Mouse (Mus musculus) kidney, adult 2 months (tissue): ENCODE results near the gene Iqsec2. TPM values are rescaled to one million over a fixed set of nuclear protein-coding genes. Genes with fewer than 3 reads are reported as not detected.

Experiments used
- DNase-seq: peaks from one replicate; pipeline ENCODE4 v3.0.0; 2021
- H3K27ac ChIP-seq: fragments of 200-500 bp; 2 replicates; pipeline ENCODE4 v1.5.1; 2012; ENCODE audit warnings: low read depth, low read length, control low read depth, inconsistent platforms; ENCODE audit not compliant: insufficient read depth
- H3K27me3 ChIP-seq: fragments of 200-500 bp; replicated peaks from 2 replicates; pipeline ENCODE4 v1.6.1; 2012; ENCODE audit warnings: mild to moderate bottlenecking, moderate library complexity, low read length, inconsistent platforms; ENCODE audit not compliant: control insufficient read depth, insufficient read depth
- H3K36me3 ChIP-seq: fragments of 200-500 bp; 2 replicates; pipeline ENCODE4 v1.6.1; 2012; ENCODE audit warnings: mild to moderate bottlenecking, moderate library complexity, low read length, inconsistent platforms; ENCODE audit not compliant: control insufficient read depth, insufficient read depth
- H3K4me1 ChIP-seq: fragments of 200-500 bp; 2 replicates; pipeline ENCODE4 v1.6.1; 2011; ENCODE audit warnings: low read length; ENCODE audit not compliant: control insufficient read depth, insufficient read depth
- H3K4me3 ChIP-seq: fragments of 200-500 bp; 2 replicates; pipeline ENCODE4 v1.5.1; 2011; ENCODE audit warnings: mild to moderate bottlenecking, low read depth, low read length, control low read depth; ENCODE audit not compliant: insufficient read depth
- CTCF ChIP-seq: fragments of 200-500 bp; conservative IDR thresholded peaks from 2 replicates; pipeline ENCODE4 v1.5.1; 2011; ENCODE audit warnings: low read depth, mild to moderate bottlenecking, control low read depth, low read length, moderate library complexity, mixed read lengths; ENCODE audit not compliant: insufficient read depth, insufficient read length
- POLR2A ChIP-seq: fragments of 200-500 bp; IDR thresholded peaks from one replicate; pipeline ENCODE4 v1.6.1; 2011; ENCODE audit warnings: low read depth, low read length, control low read depth
- WGBS: fragments of 180-500 bp; shearing (Covaris S2); methylation state at CpG from one replicate; pipeline ENCODE4 v1.1.7; 2018; 5-methylcytosine and 5-hydroxymethylcytosine counted together
- polyA plus RNA-seq: library from polyadenylated mRNA; depleted of rRNA; stranded (reverse); fragments of >200 nt; gene quantifications from 2 replicates; pipeline ENCODE4 v1.2.3, GENCODE M21; 2012

The Iqsec2 gene
- polyA plus RNA-seq, 1 experiment, result 89.8 TPM

- WGBS, result 21% methylated on average over 6 of the region's 7 CpGs
- Histone ChIP-seq H3K4me3 (peak overlapping the region; percentile 91), H3K27me3 (no peaks in the 10 kb centered on the region), H3K27ac (peak overlapping the region; percentile 98), H3K4me1 (no peaks in the 10 kb centered on the region), H3K36me3 (no peaks in the 10 kb centered on the region)
- TF ChIP-seq POLR2A, result no peak
- no peak for TF ChIP-seq CTCF
- DNase-seq, result peak; percentile 24
Measured at GRCm38 (mm10) chrX:152179670-152180656, 35.9 kb downstream of the Iqsec2 start.

GRCm38 (mm10) chrX:152187151-152187550, 43.1 kb downstream of the Iqsec2 start:
- no peak overlapping the region for H3K27ac ChIP-seq
- H3K36me3 ChIP-seq, result no peaks in the 10 kb centered on the region
- H3K4me3 ChIP-seq, result no peak overlapping the region
- TF ChIP-seq CTCF (no peak), POLR2A (no peak)
- H3K27me3 ChIP-seq, result no peaks in the 10 kb centered on the region
- H3K4me1 ChIP-seq, result peaks cover 4% of the 10 kb centered on the region; the same call in 1 of the 2 replicates
- peak; percentile 14 for DNase-seq

GRCm38 (mm10) chrX:152191266-152191665, 47.2 kb downstream of the Iqsec2 start:
- Histone ChIP-seq H3K27me3 (no peaks in the 10 kb centered on the region), H3K4me1 (peaks cover 6% of the 10 kb centered on the region; the same call in 1 of the 2 replicates), H3K27ac (no peak overlapping the region; the same call in 1 of the 2 replicates), H3K36me3 (no peaks in the 10 kb centered on the region), H3K4me3 (no peak overlapping the region)
- TF ChIP-seq POLR2A, result no peak
- no peak for TF ChIP-seq CTCF
- 100% methylated on average over 1 of the region's 1 CpGs for WGBS
- DNase-seq, result no peak

- Histone ChIP-seq H3K27me3 (no peaks in the 10 kb centered on the region), H3K36me3 (no peaks in the 10 kb centered on the region), H3K27ac (peak overlapping the region; percentile 45; the same call in 1 of the 2 replicates), H3K4me3 (no peak overlapping the region), H3K4me1 (peaks cover 19% of the 10 kb centered on the region; the same call in 1 of the 2 replicates)
- DNase-seq, result no peak
- WGBS, result 88% methylated on average over 1 of the region's 1 CpGs
- TF ChIP-seq CTCF (no peak), POLR2A (no peak)
Measured at GRCm38 (mm10) chrX:152197814-152198648, 54.0 kb downstream of the Iqsec2 start.

GRCm38 (mm10) chrX:152201737-152202421, 57.8 kb downstream of the Iqsec2 start:
- no peak for TF ChIP-seq CTCF
- TF ChIP-seq POLR2A, result no peak
- Histone ChIP-seq H3K4me3 (no peak overlapping the region), H3K27me3 (no peaks in the 10 kb centered on the region), H3K27ac (no peak overlapping the region), H3K4me1 (peaks cover 17% of the 10 kb centered on the region; the same call in 1 of the 2 replicates), H3K36me3 (no peaks in the 10 kb centered on the region)
- 24% methylated on average over 4 of the region's 4 CpGs for WGBS
- peak; percentile 44 for DNase-seq

GRCm38 (mm10) chrX:152202422-152203103, 58.5 kb downstream of the Iqsec2 start:
- no peaks in the 10 kb centered on the region for H3K27me3 ChIP-seq
- WGBS, result 35% methylated on average over 7 of the region's 8 CpGs
- H3K27ac ChIP-seq, result 0 out of 2 replicates have a peak overlapping the region, but pooled peaks have one; percentile 12
- no peak overlapping the region for H3K4me3 ChIP-seq
- H3K4me1 ChIP-seq, result peaks cover 13% of the 10 kb centered on the region; the same call in 1 of the 2 replicates
- peak; percentile 19 for DNase-seq
- TF ChIP-seq CTCF, result no peak
- H3K36me3 ChIP-seq, result no peaks in the 10 kb centered on the region
